Mouse (Mus musculus) heart, postnatal 10 days (tissue): ENCODE results near the gene Sri. TPM values are rescaled to one million over a fixed set of nuclear protein-coding genes. Genes with fewer than 3 reads are reported as not detected.
A peak's percentile ranks its signal among the peaks of the same experiment; 100 is the strongest.

Experiments
- DNase-seq, 2 experiments: peaks; one replicate each; pipeline ENCODE4 v3.0.0; 2021
- intact Hi-C: fragments of 180-260 bp; cut with DNase I; formaldehyde crosslinking; loops from one replicate; pipeline ENCODE4 v1.15.1; 2025
- total RNA-seq, 2 experiments: library from RNA; stranded (reverse); gene quantifications; 2 replicates each; pipeline ENCODE4 v1.2.3; 2021

Sri gene
- total RNA-seq, 2 experiments from 2014 or later, result 147 to 160 TPM

GRCm38 (mm10) chr5:8094921-8095320, 49.0 kb downstream of the Sri start:
- no peak for DNase-seq
- intact Hi-C loops, result no loop called here

GRCm38 (mm10) chr5:8095689-8096088, 49.8 kb downstream of the Sri start:
- intact Hi-C loops, result no loop called here
- no peak for DNase-seq

GRCm38 (mm10) chr5:8111691-8112090, 65.8 kb downstream of the Sri start:
- intact Hi-C loops, result no loop called here
- DNase-seq, result no peak

GRCm38 (mm10) chr5:8112246-8112645, 66.4 kb downstream of the Sri start:
- DNase-seq, result no peak
- intact Hi-C loops, result no loop called here

- peak in 1 of 2 experiments; percentile 4 for DNase-seq
These were observed 70.8 kb downstream of the Sri start for GRCm38 (mm10) chr5:8116561-8117168.

More at GRCm38 (mm10) chr5:8116561-8117168, 70.8 kb downstream of the Sri start:
- intact Hi-C loops, result no loop called here

Other genes with a start within 250 kb of the Sri start
- 10 to 100 TPM; 30.0 to 41.2 TPM for gene Steap4, start 85.6 kb upstream of the Sri start, total RNA-seq